Mouse (Mus musculus) brain, embryonic 14.5 days (tissue): Measurements from ENCODE around the gene Sik3.

ENCODE experiments used
- CTCF ChIP-seq: fragments of 200-500 bp; IDR thresholded peaks from 2 replicates; pipeline ENCODE4 v1.5.1; 2012; ENCODE audit warnings: inconsistent platforms, mild to moderate bottlenecking, moderate library complexity, borderline replicate concordance; ENCODE audit not compliant: insufficient read depth, insufficient read length; ENCODE audit errors: extremely low read depth
- POLR2A ChIP-seq: fragments of 200-500 bp; IDR thresholded peaks from 2 replicates; pipeline ENCODE4 v1.6.1; 2012; ENCODE audit warnings: mild to moderate bottlenecking, inconsistent platforms, borderline replicate concordance; ENCODE audit not compliant: poor library complexity, insufficient read depth, insufficient read length, severe bottlenecking; ENCODE audit errors: extremely low read depth

- TF ChIP-seq POLR2A (no peak), CTCF (no peak)
These were observed 156.2 kb downstream of the Sik3 start for GRCm38 (mm10) chr9:46168802-46169201.
